Comparison of ENCODE assay signal across 18 mouse cellular contexts in the genomic region with DNA sequence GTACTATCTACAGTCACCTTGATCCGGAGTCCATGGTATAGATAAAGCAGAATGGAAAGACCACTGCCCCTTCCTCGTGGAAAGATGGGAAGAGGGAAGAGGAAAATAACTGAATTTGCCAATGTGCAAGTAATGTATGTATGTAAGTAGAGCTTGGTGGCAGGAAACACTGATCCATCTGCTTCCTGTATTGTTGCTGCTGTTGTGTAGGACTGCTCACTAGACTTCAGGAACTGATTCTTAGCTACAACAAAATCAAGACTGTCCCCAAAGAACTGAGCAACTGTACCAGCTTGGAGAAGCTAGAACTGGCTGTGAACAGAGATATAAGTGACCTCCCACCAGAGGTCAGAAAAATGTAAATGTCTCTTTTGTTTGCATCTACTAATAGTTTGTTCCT. TPM values are rescaled to one million over a fixed set of nuclear protein-coding genes. Genes with fewer than 3 reads are reported as not detected.
"Had no signal": no experiment of that assay in that cellular context is flagged by ENCODE, and none has a peak within 500 bp of the region (broad histone marks: within the 10 kb centered on the region; RNA-seq: fewer than 3 reads in every experiment).

No protein-coding gene starts in this region.

- H3K27ac ChIP-seq: macrophage; midbrain, embryonic 13.5 days; midbrain, embryonic 15.5 days; neural tube, embryonic 12.5 days; stomach, embryonic 15.5 days; stomach, postnatal 0 days had no signal

- ATAC-seq: midbrain, embryonic 13.5 days; midbrain, embryonic 15.5 days had no signal

- H3K4me3 ChIP-seq: megakaryocyte, embryonic 14.5 days; midbrain, embryonic 13.5 days; midbrain, embryonic 15.5 days; neural tube, embryonic 12.5 days; stomach, embryonic 15.5 days had no signal

- H3K4me1 ChIP-seq: midbrain, embryonic 13.5 days; midbrain, embryonic 15.5 days; neural tube, embryonic 12.5 days; stomach, embryonic 15.5 days had no signal

- DNase-seq: lung, adult 18-20 months; lung, embryonic 14.5 days; lung, postnatal 10 days; lung, postnatal 36 days; right cerebral cortex, postnatal 14 days; thymus, adult 2 months; thymus, postnatal 25 days; thymus, postnatal 4 days had no signal

RNA-seq across cellular contexts. Expression of gene Lrrc39, which starts 7.9 kb away (rescaled TPM):
- total RNA-seq: midbrain, postnatal 0 days; monocyte, adult 5-6 weeks had no signal
- polyA plus RNA-seq: testis, adult 2 months had no signal
